Mouse (Mus musculus): ENCODE measurements around the gene Zbtb5. TPM values are rescaled to one million over a fixed set of nuclear protein-coding genes. Genes with fewer than 3 reads are reported as not detected.
"Not testable (repeated sequence)": the region's sequence is repeated elsewhere in the genome, so short reads cannot be mapped to it uniquely, and the experiment has no call there.

The Zbtb5 gene
- polyA plus RNA-seq, 1 experiment from 2014 or later, result 55.5 TPM

DNA sequence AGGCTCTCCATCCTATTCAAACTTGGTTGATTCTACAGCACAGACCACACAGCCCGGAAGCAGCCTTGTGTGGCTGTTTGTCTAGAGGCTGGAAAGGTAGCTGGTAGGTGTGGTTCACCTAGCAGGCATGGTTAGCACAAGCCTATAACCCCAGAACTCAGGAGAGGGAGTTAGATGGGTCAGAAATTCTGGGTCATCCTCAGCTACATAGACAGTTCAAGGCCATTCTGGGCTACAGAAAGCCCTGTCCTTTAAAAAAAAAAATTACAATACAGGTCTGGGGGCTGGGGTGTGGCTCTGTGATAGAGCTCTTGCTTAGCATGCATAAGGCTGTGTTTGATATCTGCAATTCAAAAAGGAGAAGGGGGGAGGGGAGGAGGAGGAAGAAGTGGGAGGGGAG, 63.9 kb downstream of the Zbtb5 start:
- DNase-seq, result no peak
- Histone ChIP-seq H3K27ac (replicated peaks; ENCODE audit: low read depth, low read length) (no peak overlapping the region), H3K4me3 (replicated peaks; ENCODE audit: low read depth, low read length) (no peak overlapping the region), H3K4me2 (ENCODE audit: low read length) (no peak overlapping the region), H3K9me3 (ENCODE audit: control insufficient read depth, low read length) (no peaks in the 10 kb centered on the region), H3K36me3 (ENCODE audit: control insufficient read depth, insufficient read depth, low read length) (no peaks in the 10 kb centered on the region), H3K27me3 (ENCODE audit: control insufficient read depth, insufficient read depth, low read length) (no peaks in the 10 kb centered on the region), H3K4me1 (ENCODE audit: control insufficient read depth, insufficient read depth, low read length) (0 out of 2 replicates have a peak, but pooled peaks cover 2% of the 10 kb centered on the region), H3K9ac (replicated peaks; ENCODE audit: low read length) (no peak overlapping the region)
- 90% methylated on average over 1 of the region's 1 CpGs for WGBS
- no peak for ATAC-seq (ENCODE audit: low FRiP score, low TSS enrichment)

DNA sequence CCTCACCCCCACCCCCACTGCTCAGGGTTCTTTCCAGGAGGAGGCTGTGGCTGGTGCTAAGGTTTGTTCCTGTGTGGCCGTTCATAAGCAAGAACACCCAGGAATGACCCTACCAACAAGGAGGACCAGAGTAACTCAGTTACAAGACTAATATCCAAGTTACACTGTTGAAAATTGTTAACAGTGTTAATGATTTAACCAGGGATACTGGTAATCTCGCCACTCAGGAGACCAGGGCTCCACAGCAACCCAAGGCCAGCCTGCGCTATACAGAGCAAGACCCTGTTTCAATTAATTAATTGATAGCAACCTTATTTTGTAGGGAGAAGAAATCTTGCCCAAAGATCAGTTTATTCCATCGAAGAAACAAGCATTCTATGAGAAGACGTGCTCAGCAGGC, 64.7 kb downstream of the Zbtb5 start:
- Histone ChIP-seq H3K27me3 (ENCODE audit: control insufficient read depth, insufficient read depth, low read length) (no peaks in the 10 kb centered on the region), H3K9ac (replicated peaks; ENCODE audit: low read length) (no peak overlapping the region), H3K4me1 (ENCODE audit: control insufficient read depth, insufficient read depth, low read length) (0 out of 2 replicates have a peak, but pooled peaks cover 2% of the 10 kb centered on the region), H3K36me3 (ENCODE audit: control insufficient read depth, insufficient read depth, low read length) (no peaks in the 10 kb centered on the region), H3K27ac (replicated peaks; ENCODE audit: low read depth, low read length) (no peak overlapping the region), H3K4me2 (ENCODE audit: low read length) (no peak overlapping the region), H3K4me3 (replicated peaks; ENCODE audit: low read depth, low read length) (no peak overlapping the region), H3K9me3 (ENCODE audit: control insufficient read depth, low read length) (no peaks in the 10 kb centered on the region)
- 89% methylated on average over 5 of the region's 5 CpGs for WGBS
- no peak for ATAC-seq (ENCODE audit: low FRiP score, low TSS enrichment)
- no peak for DNase-seq

DNA sequence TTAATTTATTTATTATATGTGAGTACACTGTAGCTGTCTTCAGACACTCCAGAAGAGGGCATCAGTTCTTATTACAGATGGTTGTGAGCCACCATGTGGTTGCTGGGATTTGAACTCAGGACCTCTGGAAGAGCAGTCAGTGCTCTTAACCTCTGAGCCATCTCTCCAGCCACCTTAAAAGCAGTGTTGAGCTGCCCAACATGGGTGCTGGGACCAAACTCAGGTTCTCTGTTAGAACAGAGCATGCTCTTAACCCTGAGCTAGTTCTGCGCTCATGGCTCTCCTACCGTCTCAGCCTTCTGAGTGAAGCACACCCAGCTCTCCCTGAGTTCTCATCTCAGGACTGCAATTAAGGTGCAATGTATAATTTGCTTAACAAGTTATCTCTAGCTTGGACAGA, 66.1 kb downstream of the Zbtb5 start:
- not testable (repeated sequence) for H3K9me3 ChIP-seq (ENCODE audit: control insufficient read depth, low read length); H3K4me2 ChIP-seq (ENCODE audit: low read length); H3K27me3 ChIP-seq (ENCODE audit: control insufficient read depth, insufficient read depth, low read length); H3K4me3 ChIP-seq (replicated peaks; ENCODE audit: low read depth, low read length); ATAC-seq (ENCODE audit: low FRiP score, low TSS enrichment); DNase-seq; H3K36me3 ChIP-seq (ENCODE audit: control insufficient read depth, insufficient read depth, low read length); H3K27ac ChIP-seq (replicated peaks; ENCODE audit: low read depth, low read length); H3K4me1 ChIP-seq (ENCODE audit: control insufficient read depth, insufficient read depth, low read length); H3K9ac ChIP-seq (replicated peaks; ENCODE audit: low read length)
- 100% methylated on average over 2 of the region's 2 CpGs for WGBS

DNA sequence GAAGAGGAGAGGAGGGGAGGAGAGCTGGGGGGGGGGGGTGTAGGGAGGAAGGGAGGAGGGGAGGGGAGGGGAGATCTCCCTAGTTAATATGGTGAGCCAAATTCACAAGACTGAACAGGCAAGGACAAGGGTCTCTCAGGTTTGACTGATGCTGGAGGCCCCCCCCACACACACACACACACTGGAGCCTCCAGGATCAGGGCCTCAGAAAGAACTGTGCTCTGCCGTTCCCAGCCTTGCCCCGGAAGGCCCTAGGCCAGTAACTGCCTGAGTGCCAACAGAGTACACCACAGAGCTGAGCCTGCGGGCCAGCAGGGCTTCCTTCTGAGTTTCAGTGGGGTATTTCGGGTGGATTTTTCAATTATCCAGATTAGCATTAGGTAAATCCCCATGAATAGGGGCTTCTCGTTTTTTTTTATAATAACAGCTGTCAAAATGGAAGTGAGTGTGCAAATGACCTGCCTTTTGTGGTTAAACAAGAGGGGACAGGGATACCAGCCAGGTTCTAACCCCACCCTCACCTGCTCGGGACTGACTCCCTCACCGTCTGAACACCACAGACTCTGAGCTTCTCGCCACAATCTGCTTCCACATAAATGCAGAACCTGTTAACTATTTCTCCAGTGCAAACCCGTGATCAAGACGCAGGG, 67.7 kb downstream of the Zbtb5 start:
- Histone ChIP-seq H3K9me3 (ENCODE audit: control insufficient read depth, low read length) (no peaks in the 10 kb centered on the region), H3K27me3 (ENCODE audit: control insufficient read depth, insufficient read depth, low read length) (no peaks in the 10 kb centered on the region), H3K36me3 (ENCODE audit: control insufficient read depth, insufficient read depth, low read length) (no peaks in the 10 kb centered on the region), H3K4me2 (ENCODE audit: low read length) (no peak overlapping the region), H3K4me3 (replicated peaks; ENCODE audit: low read depth, low read length) (no peak overlapping the region), H3K27ac (replicated peaks; ENCODE audit: low read depth, low read length) (no peak overlapping the region), H3K9ac (replicated peaks; ENCODE audit: low read length) (no peak overlapping the region), H3K4me1 (ENCODE audit: control insufficient read depth, insufficient read depth, low read length) (0 out of 2 replicates have a peak, but pooled peaks cover 2% of the 10 kb centered on the region)
- WGBS, result 78% methylated on average over 10 of the region's 10 CpGs
- ATAC-seq (ENCODE audit: low FRiP score, low TSS enrichment), result no peak
- no peak for DNase-seq

DNA sequence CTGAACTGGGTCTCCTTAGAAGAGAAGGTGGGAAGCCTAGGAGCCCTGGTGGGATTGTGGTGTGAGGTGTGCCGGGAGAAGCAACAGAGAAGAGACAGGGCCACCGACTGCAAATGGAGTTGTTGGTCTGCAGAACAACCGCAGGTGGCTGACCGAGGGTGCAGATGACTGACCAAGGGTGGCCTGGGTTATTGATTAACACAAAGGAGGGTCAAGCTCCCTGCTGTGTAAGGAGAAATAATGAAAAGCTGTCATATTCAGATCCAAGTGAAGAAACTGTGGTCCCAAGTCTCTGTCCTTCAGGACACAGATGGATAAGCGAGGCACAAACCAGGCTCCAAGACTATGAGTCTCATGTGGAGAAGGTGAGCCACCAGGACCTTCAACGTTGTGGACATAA, 68.7 kb downstream of the Zbtb5 start:
- Histone ChIP-seq H3K36me3 (ENCODE audit: control insufficient read depth, insufficient read depth, low read length) (no peaks in the 10 kb centered on the region), H3K4me1 (ENCODE audit: control insufficient read depth, insufficient read depth, low read length) (0 out of 2 replicates have a peak, but pooled peaks cover 2% of the 10 kb centered on the region), H3K9ac (replicated peaks; ENCODE audit: low read length) (no peak overlapping the region), H3K4me2 (ENCODE audit: low read length) (no peak overlapping the region), H3K9me3 (ENCODE audit: control insufficient read depth, low read length) (no peaks in the 10 kb centered on the region), H3K4me3 (replicated peaks; ENCODE audit: low read depth, low read length) (no peak overlapping the region), H3K27me3 (ENCODE audit: control insufficient read depth, insufficient read depth, low read length) (no peaks in the 10 kb centered on the region), H3K27ac (replicated peaks; ENCODE audit: low read depth, low read length) (no peak overlapping the region)
- DNase-seq (no peak), ATAC-seq (ENCODE audit: low FRiP score, low TSS enrichment) (no peak)
- WGBS, result 77% methylated on average over 6 of the region's 6 CpGs

DNA sequence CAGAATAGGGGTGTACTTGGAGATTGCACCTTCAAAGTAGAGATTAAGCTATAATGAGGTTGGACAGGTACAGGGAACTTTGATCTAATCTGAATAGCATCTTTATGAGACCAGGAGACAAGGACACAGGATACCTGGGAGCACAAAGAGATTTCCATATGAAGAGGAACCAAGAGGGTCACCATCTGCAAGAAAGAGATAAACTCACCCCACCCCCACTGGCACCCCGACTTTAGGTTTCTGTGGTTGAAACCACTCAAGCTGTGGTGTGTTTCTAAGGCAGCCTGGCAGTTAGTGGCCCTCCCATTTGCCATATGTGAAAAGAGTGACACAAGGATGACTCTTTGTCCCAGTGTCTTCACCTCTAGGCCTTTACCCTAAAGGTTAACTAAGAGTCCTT, 70.0 kb downstream of the Zbtb5 start:
- WGBS, result 92% methylated on average over 1 of the region's 1 CpGs
- no peak overlapping the region for H3K9ac ChIP-seq (replicated peaks; ENCODE audit: low read length)
- H3K27me3 ChIP-seq (ENCODE audit: control insufficient read depth, insufficient read depth, low read length), result no peaks in the 10 kb centered on the region
- no peaks in the 10 kb centered on the region for H3K36me3 ChIP-seq (ENCODE audit: control insufficient read depth, insufficient read depth, low read length)
- H3K4me1 ChIP-seq (ENCODE audit: control insufficient read depth, insufficient read depth, low read length), result no peaks in the 10 kb centered on the region
- H3K9me3 ChIP-seq (ENCODE audit: control insufficient read depth, low read length), result no peaks in the 10 kb centered on the region
- no peak overlapping the region for H3K4me2 ChIP-seq (ENCODE audit: low read length)
- DNase-seq, result no peak
- ATAC-seq (ENCODE audit: low FRiP score, low TSS enrichment), result no peak
- H3K4me3 ChIP-seq (replicated peaks; ENCODE audit: low read depth, low read length), result no peak overlapping the region
- no peak overlapping the region for H3K27ac ChIP-seq (replicated peaks; ENCODE audit: low read depth, low read length)

Other genes starting within 250 kb of the Zbtb5 start
- gene Grhpr, start 31.0 kb downstream of the Zbtb5 start, polyA plus RNA-seq (2014; fragmentation: Nextera tagmentation; extraction: Ambion mirVana), result 18.2 and 20.7 TPM in 2 replicates
- gene Polr1e, start 6.2 kb upstream of the Zbtb5 start, polyA plus RNA-seq (2014; fragmentation: Nextera tagmentation; extraction: Ambion mirVana), result 33.3 and 39.6 TPM in 2 replicates
- 10.5 and 11.2 TPM in 2 replicates for gene Fbxo10, start 72.2 kb upstream of the Zbtb5 start, polyA plus RNA-seq (2014; fragmentation: Nextera tagmentation; extraction: Ambion mirVana)
- 157 and 179 TPM in 2 replicates for gene Tomm5, start 95.7 kb upstream of the Zbtb5 start, polyA plus RNA-seq (2014; fragmentation: Nextera tagmentation; extraction: Ambion mirVana)
- gene Frmpd1, start 172.5 kb upstream of the Zbtb5 start, polyA plus RNA-seq (2014; fragmentation: Nextera tagmentation; extraction: Ambion mirVana), result 0.80 and 1.5 TPM in 2 replicates